8 mouse cellular contexts compared by ENCODE assay signal in the genomic region with DNA sequence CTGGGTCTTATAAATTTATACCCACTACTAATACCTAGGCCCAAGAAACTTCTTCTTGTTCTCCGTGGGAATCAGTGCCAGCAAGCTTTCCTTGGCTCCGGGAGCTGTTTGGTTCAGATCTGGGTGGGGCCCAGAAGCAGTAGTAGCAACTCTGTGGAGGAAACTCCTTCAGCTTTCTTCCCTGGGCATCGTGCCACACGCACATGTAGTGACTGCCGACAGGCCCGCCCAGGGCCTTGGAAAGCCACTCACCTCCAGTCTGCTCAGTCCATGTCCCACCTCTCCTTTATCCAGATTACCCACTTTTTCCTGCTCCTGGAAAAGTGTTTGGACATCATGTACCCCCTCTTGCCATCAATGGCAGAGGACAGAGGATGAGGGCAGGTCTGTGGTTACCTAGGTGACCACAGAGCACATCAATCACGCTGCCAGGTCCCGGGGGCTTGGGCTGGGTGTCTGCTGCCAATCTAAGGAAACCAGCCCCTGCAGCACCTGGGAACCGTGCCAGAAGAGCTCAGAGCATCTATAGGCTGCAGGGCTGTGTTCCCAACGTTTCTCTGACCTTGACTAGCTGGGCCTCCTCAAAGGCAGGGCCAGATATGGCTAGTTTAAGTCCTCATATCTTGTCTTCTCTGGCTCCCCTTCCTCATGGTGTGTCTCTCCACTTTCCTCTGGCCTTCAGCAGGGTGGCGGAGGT.
DNase-seq lines count a peak whose midpoint lies in the region; ATAC-seq and TF ChIP-seq lines count a peak whose summit lies in the region.

No protein-coding gene starts in this region.

- peaks cover 12% of the 10 kb centered on the region for H3K4me1 ChIP-seq in neural tube, embryonic 15.5 days

- peak; percentile 58 to 66 for DNase-seq in right cerebral cortex, postnatal 10 days (ENCODE audit: low spot score in 2 of 2)
- DNase-seq in right cerebral cortex, postnatal 25 days = no peak
- DNase-seq in heart, adult 18-20 months = peak; percentile 58 to 73
- DNase-seq in kidney, postnatal 36 days = peak; percentile 63 to 71
- DNase-seq in spleen, postnatal 4 days (ENCODE audit: low spot score in 2 of 2) = no peak
- no peak for DNase-seq in cerebellum, postnatal 36 days
- DNase-seq in left cerebral cortex, adult 2 months (ENCODE audit: extremely low spot score in 1 of 2, low spot score in 2 of 2) = no peak

- H3K27me3 ChIP-seq in neural tube, embryonic 15.5 days (replicated peaks) = no peaks in the 10 kb centered on the region

- peak; percentile 24 for ATAC-seq in neural tube, embryonic 15.5 days (ENCODE audit: low FRiP score)

- H3K4me3 ChIP-seq in neural tube, embryonic 15.5 days (replicated peaks) = no peak overlapping the region
- no peak overlapping the region for H3K4me3 ChIP-seq in left cerebral cortex, adult 2 months

- no peaks in the 10 kb centered on the region for H3K36me3 ChIP-seq in neural tube, embryonic 15.5 days

- WGBS in neural tube, embryonic 15.5 days = 60% methylated on average over 11 of the region's 11 CpGs

- no peak overlapping the region for H3K9ac ChIP-seq in neural tube, embryonic 15.5 days (replicated peaks)

- no peak for TF ChIP-seq CTCF in left cerebral cortex, adult 2 months (IDR thresholded peaks at IDR 0.05)

- H3K4me2 ChIP-seq in neural tube, embryonic 15.5 days = no peak overlapping the region

- peak overlapping the region; percentile 45; the same call in 1 of the 2 replicates for H3K27ac ChIP-seq in neural tube, embryonic 15.5 days (replicated peaks)
- no peak overlapping the region for H3K27ac ChIP-seq in left cerebral cortex, adult 2 months

- intact Hi-C loops in left cerebral cortex, adult 2 months (cut with DNase I) = no loop called here

- no peaks in the 10 kb centered on the region for H3K9me3 ChIP-seq in neural tube, embryonic 15.5 days (replicated peaks)

Comparison
In these comparisons a context has a peak if more than half of its experiments do, and no peak if none do; other contexts are left out.
1. DNase-seq: peak in right cerebral cortex, postnatal 10 days (2 of 2), heart, adult 18-20 months (2 of 2) and kidney, postnatal 36 days (2 of 2); none in right cerebral cortex, postnatal 25 days (single experiment), spleen, postnatal 4 days (0 of 2), cerebellum, postnatal 36 days (0 of 2) and left cerebral cortex, adult 2 months (0 of 2).